Mouse (Mus musculus) lung, embryonic 16.5 days (tissue): ENCODE data around the gene Mcl1. TPM values are rescaled to one million over a fixed set of nuclear protein-coding genes. Genes with fewer than 3 reads are reported as not detected.
A peak's percentile ranks its signal among the peaks of the same experiment; 100 is the strongest.

Experiments
- ATAC-seq: fragments of 200-750 bp; cut with Nextera tagmentation; 2 replicates; pipeline ENCODE4 v1.8.0; 2017; ENCODE audit warnings: low read depth, mild to moderate bottlenecking, moderate library complexity
- H3K27ac ChIP-seq: fragments of 300-500 bp; sonication (generic); 2 replicates; pipeline ENCODE4 v1.5.1; 2014; ENCODE audit warnings: mild to moderate bottlenecking, control low read depth, low read length
- H3K27me3 ChIP-seq: fragments of 300-500 bp; sonication (generic); 2 replicates; pipeline ENCODE4 v1.6.1; 2014; ENCODE audit warnings: low read depth, low read length, mixed read lengths; ENCODE audit not compliant: control insufficient read depth, insufficient read depth
- H3K36me3 ChIP-seq: fragments of 300-500 bp; sonication (generic); 2 replicates; pipeline ENCODE4 v1.6.1; 2014; ENCODE audit warnings: low read length; ENCODE audit not compliant: control insufficient read depth, insufficient read depth
- H3K4me1 ChIP-seq: fragments of 300-500 bp; sonication (generic); replicated peaks from 2 replicates; pipeline ENCODE4 v1.6.1; 2014; ENCODE audit warnings: low read length, mixed read lengths; ENCODE audit not compliant: control insufficient read depth, insufficient read depth
- H3K4me2 ChIP-seq: fragments of 300-500 bp; sonication (generic); 2 replicates; pipeline ENCODE4 v1.6.1; 2014; ENCODE audit warnings: low read depth, low read length, control low read depth
- H3K4me3 ChIP-seq: fragments of 300-500 bp; sonication (generic); 2 replicates; pipeline ENCODE4 v1.5.1; 2014; ENCODE audit warnings: mild to moderate bottlenecking, low read length, control low read depth
- H3K9ac ChIP-seq: fragments of 300-500 bp; sonication (generic); 2 replicates; pipeline ENCODE4 v1.6.1; 2014; ENCODE audit warnings: low read length, control low read depth
- H3K9me3 ChIP-seq: fragments of 300-500 bp; sonication (generic); 2 replicates; pipeline ENCODE4 v1.6.1; 2016; ENCODE audit warnings: low read length; ENCODE audit not compliant: control insufficient read depth
- WGBS: fragments of 180-500 bp; shearing (Covaris S2); extraction: QIAGEN DNeasy Blood & Tissue Kit; methylation state at CpG from one replicate; pipeline ENCODE4 v1.1.7; 2014; 5-methylcytosine and 5-hydroxymethylcytosine counted together
- polyA plus RNA-seq: library from polyadenylated mRNA; unstranded; fragments of >200 nt; fragmentation: Nextera tagmentation; extraction: Ambion mirVana; gene quantifications from 2 replicates; pipeline ENCODE4 v1.2.1, GENCODE M21; 2015

Gene Mcl1
- polyA plus RNA-seq, 1 experiment from 2014 or later = 31.7 TPM

- ATAC-seq = no peak
- 77% methylated on average over 5 of the region's 5 CpGs for WGBS
- Histone ChIP-seq H3K9ac (no peak overlapping the region), H3K36me3 (peaks cover 36% of the 10 kb centered on the region), H3K4me2 (no peak overlapping the region), H3K9me3 (no peaks in the 10 kb centered on the region), H3K27me3 (no peaks in the 10 kb centered on the region), H3K4me1 (peaks cover 9% of the 10 kb centered on the region), H3K4me3 (no peak overlapping the region), H3K27ac (no peak overlapping the region)
Measured at GRCm38 (mm10) chr3:95627763-95628162, 30.8 kb upstream of the Mcl1 start.

GRCm38 (mm10) chr3:95629755-95630154 lies 28.8 kb upstream of the Mcl1 start:
- H3K4me3 ChIP-seq = no peak overlapping the region
- no peak overlapping the region for H3K27ac ChIP-seq
- H3K4me1 ChIP-seq = peaks cover 9% of the 10 kb centered on the region
- no peak for ATAC-seq
- no peaks in the 10 kb centered on the region for H3K27me3 ChIP-seq
- peaks cover 46% of the 10 kb centered on the region for H3K36me3 ChIP-seq
- H3K4me2 ChIP-seq = no peak overlapping the region
- H3K9ac ChIP-seq = no peak overlapping the region
- H3K9me3 ChIP-seq = no peaks in the 10 kb centered on the region
- WGBS = 73% methylated on average over 4 of the region's 4 CpGs

GRCm38 (mm10) chr3:95630856-95631255 lies 27.7 kb upstream of the Mcl1 start:
- H3K27ac ChIP-seq = no peak overlapping the region
- 76% methylated on average over 3 of the region's 3 CpGs for WGBS
- H3K4me2 ChIP-seq = no peak overlapping the region
- peaks cover 52% of the 10 kb centered on the region for H3K36me3 ChIP-seq
- no peak overlapping the region for H3K9ac ChIP-seq
- H3K9me3 ChIP-seq = no peaks in the 10 kb centered on the region
- ATAC-seq = no peak
- H3K4me3 ChIP-seq = no peak overlapping the region
- no peaks in the 10 kb centered on the region for H3K27me3 ChIP-seq
- peaks cover 7% of the 10 kb centered on the region for H3K4me1 ChIP-seq

- no peaks in the 10 kb centered on the region for H3K27me3 ChIP-seq
- H3K36me3 ChIP-seq = peaks cover 52% of the 10 kb centered on the region
- peaks cover 2% of the 10 kb centered on the region for H3K4me1 ChIP-seq
- WGBS = 59% methylated on average over 6 of the region's 6 CpGs
- H3K9ac ChIP-seq = no peak overlapping the region
- H3K27ac ChIP-seq = no peak overlapping the region
- no peak for ATAC-seq
- no peak overlapping the region for H3K4me2 ChIP-seq
- no peak overlapping the region for H3K4me3 ChIP-seq
- no peaks in the 10 kb centered on the region for H3K9me3 ChIP-seq
Measured at GRCm38 (mm10) chr3:95631304-95631703, 27.3 kb upstream of the Mcl1 start.

- 67% methylated on average over 12 of the region's 12 CpGs for WGBS
- no peaks in the 10 kb centered on the region for H3K4me1 ChIP-seq
- no peak overlapping the region for H3K4me3 ChIP-seq
- peaks cover 43% of the 10 kb centered on the region for H3K36me3 ChIP-seq
- no peaks in the 10 kb centered on the region for H3K27me3 ChIP-seq
- H3K9ac ChIP-seq = no peak overlapping the region
- H3K9me3 ChIP-seq = no peaks in the 10 kb centered on the region
- no peak overlapping the region for H3K27ac ChIP-seq
- no peak overlapping the region for H3K4me2 ChIP-seq
- peak; percentile 47; the same call in 1 of the 2 replicates for ATAC-seq
Measured at GRCm38 (mm10) chr3:95632648-95633588, 25.7 kb upstream of the Mcl1 start.

- H3K9ac ChIP-seq = no peak overlapping the region
- H3K4me1 ChIP-seq = no peaks in the 10 kb centered on the region
- no peak overlapping the region for H3K27ac ChIP-seq
- 67% methylated on average over 4 of the region's 4 CpGs for WGBS
- H3K27me3 ChIP-seq = no peaks in the 10 kb centered on the region
- H3K9me3 ChIP-seq = no peaks in the 10 kb centered on the region
- no peak overlapping the region for H3K4me3 ChIP-seq
- H3K4me2 ChIP-seq = no peak overlapping the region
- peaks cover 23% of the 10 kb centered on the region for H3K36me3 ChIP-seq
- ATAC-seq = no peak
Measured at GRCm38 (mm10) chr3:95635636-95636035, 23.0 kb upstream of the Mcl1 start.

GRCm38 (mm10) chr3:95636072-95636471 lies 22.5 kb upstream of the Mcl1 start:
- H3K27ac ChIP-seq = no peak overlapping the region
- no peaks in the 10 kb centered on the region for H3K4me1 ChIP-seq
- 61% methylated on average over 4 of the region's 4 CpGs for WGBS
- ATAC-seq = no peak
- H3K9ac ChIP-seq = no peak overlapping the region
- no peaks in the 10 kb centered on the region for H3K9me3 ChIP-seq
- H3K36me3 ChIP-seq = peaks cover 19% of the 10 kb centered on the region
- H3K4me2 ChIP-seq = no peak overlapping the region
- no peak overlapping the region for H3K4me3 ChIP-seq
- H3K27me3 ChIP-seq = no peaks in the 10 kb centered on the region

GRCm38 (mm10) chr3:95639694-95640093 lies 18.9 kb upstream of the Mcl1 start:
- H3K9me3 ChIP-seq = no peaks in the 10 kb centered on the region
- no peak overlapping the region for H3K27ac ChIP-seq
- peaks cover 7% of the 10 kb centered on the region; the same call in 1 of the 2 replicates for H3K36me3 ChIP-seq
- H3K4me3 ChIP-seq = no peak overlapping the region
- H3K4me2 ChIP-seq = no peak overlapping the region
- H3K9ac ChIP-seq = no peak overlapping the region
- H3K27me3 ChIP-seq = no peaks in the 10 kb centered on the region
- WGBS = 89% methylated on average over 1 of the region's 1 CpGs
- H3K4me1 ChIP-seq = no peaks in the 10 kb centered on the region
- ATAC-seq = no peak

- H3K9ac ChIP-seq = no peak overlapping the region
- H3K9me3 ChIP-seq = no peaks in the 10 kb centered on the region
- no peak overlapping the region for H3K4me2 ChIP-seq
- 67% methylated on average over 7 of the region's 7 CpGs for WGBS
- H3K4me1 ChIP-seq = no peaks in the 10 kb centered on the region
- H3K4me3 ChIP-seq = no peak overlapping the region
- no peak for ATAC-seq
- no peaks in the 10 kb centered on the region for H3K36me3 ChIP-seq
- no peaks in the 10 kb centered on the region for H3K27me3 ChIP-seq
- no peak overlapping the region for H3K27ac ChIP-seq
Measured at GRCm38 (mm10) chr3:95643097-95643496, 15.5 kb upstream of the Mcl1 start.
